ENCODE assay signal across 9 mouse cellular contexts in genomic region chr10:84758483-84759431, GRCm38 (mm10). TPM values are rescaled to one million over a fixed set of nuclear protein-coding genes. Genes with fewer than 3 reads are reported as not detected.
A peak's percentile ranks its signal among the peaks of the same experiment; 100 is the strongest.
DNase-seq lines count a peak whose midpoint lies in the region; ATAC-seq and TF ChIP-seq lines count a peak whose summit lies in the region.
"Had no signal": no experiment of that assay in that cellular context is flagged by ENCODE, and none has a peak within 500 bp of the region (broad histone marks: within the 10 kb centered on the region; RNA-seq: fewer than 3 reads in every experiment).

No protein-coding gene starts in this region.

- H3K27ac ChIP-seq in lung, embryonic 14.5 days (ENCODE audit: low read depth) = no peak overlapping the region
- no peak overlapping the region for H3K27ac ChIP-seq in embryonic facial prominence, embryonic 14.5 days (replicated peaks; ENCODE audit: low read depth, low read length)
- H3K27ac ChIP-seq in kidney, embryonic 14.5 days (ENCODE audit: low read depth, low read length) = no peak overlapping the region
- peak overlapping the region; percentile 77 for H3K27ac ChIP-seq in neural tube, embryonic 13.5 days (replicated peaks)
- H3K27ac ChIP-seq in thymus, adult 2 months (ENCODE audit: control insufficient read depth, insufficient read depth, low read length) = no peak overlapping the region
- no peak overlapping the region for H3K27ac ChIP-seq in gastrocnemius, adult 2 months

- H3K9me3 ChIP-seq in lung, embryonic 14.5 days (ENCODE audit: low read depth, low read length) = no peaks in the 10 kb centered on the region
- no peaks in the 10 kb centered on the region for H3K9me3 ChIP-seq in embryonic facial prominence, embryonic 14.5 days (ENCODE audit: control insufficient read depth, low read length)
- H3K9me3 ChIP-seq in kidney, embryonic 14.5 days (ENCODE audit: control insufficient read depth, low read length) = no peaks in the 10 kb centered on the region
- H3K9me3 ChIP-seq in neural tube, embryonic 13.5 days = no peaks in the 10 kb centered on the region

- peak overlapping the region; percentile 25; the same call in 1 of the 2 replicates for H3K4me2 ChIP-seq in lung, embryonic 14.5 days
- H3K4me2 ChIP-seq in embryonic facial prominence, embryonic 14.5 days (ENCODE audit: low read depth, low read length) = peak overlapping the region; percentile 62
- no peak overlapping the region; the same call in 1 of the 2 replicates for H3K4me2 ChIP-seq in kidney, embryonic 14.5 days (replicated peaks; ENCODE audit: low read depth, low read length)
- H3K4me2 ChIP-seq in neural tube, embryonic 13.5 days = peak overlapping the region; percentile 77

- H3K4me3 ChIP-seq in lung, embryonic 14.5 days (ENCODE audit: low read depth, low read length) = peak overlapping the region; percentile 9; the same call in 1 of the 2 replicates
- H3K4me3 ChIP-seq in embryonic facial prominence, embryonic 14.5 days (ENCODE audit: low read depth, low read length) = peak overlapping the region; percentile 40
- H3K4me3 ChIP-seq in kidney, embryonic 14.5 days (ENCODE audit: low read length) = peak overlapping the region; percentile 35
- H3K4me3 ChIP-seq in neural tube, embryonic 13.5 days = peak overlapping the region; percentile 47
- no peak overlapping the region for H3K4me3 ChIP-seq in thymus, adult 2 months (ENCODE audit: control insufficient read depth, insufficient read depth, low read length)
- H3K4me3 ChIP-seq in gastrocnemius, adult 2 months = no peak overlapping the region

- ATAC-seq in lung, embryonic 14.5 days (ENCODE audit: insufficient read depth) = no peak
- ATAC-seq in embryonic facial prominence, embryonic 14.5 days (ENCODE audit: low read depth) = no peak
- no peak for ATAC-seq in kidney, embryonic 14.5 days (ENCODE audit: low FRiP score, low TSS enrichment)
- ATAC-seq in neural tube, embryonic 13.5 days (ENCODE audit: low read depth) = no peak

- intact Hi-C loops in gastrocnemius, adult 2 months (cut with DNase I) = no loop called here

- TF ChIP-seq POLR2A in thymus, adult 2 months (IDR thresholded peaks at IDR 0.05; ENCODE audit: control insufficient read depth, extremely low read depth, insufficient read depth, low read length, poor library complexity) = no peak

- no peaks in the 10 kb centered on the region for H3K4me1 ChIP-seq in lung, embryonic 14.5 days (ENCODE audit: insufficient read depth)
- peaks cover 17% of the 10 kb centered on the region for H3K4me1 ChIP-seq in embryonic facial prominence, embryonic 14.5 days (ENCODE audit: control insufficient read depth, insufficient read depth, low read length)
- H3K4me1 ChIP-seq in kidney, embryonic 14.5 days (ENCODE audit: control insufficient read depth, insufficient read depth, low read length) = peaks cover 26% of the 10 kb centered on the region
- H3K4me1 ChIP-seq in neural tube, embryonic 13.5 days (replicated peaks) = peaks cover 77% of the 10 kb centered on the region
- 0 out of 2 replicates have a peak, but pooled peaks cover 5% of the 10 kb centered on the region for H3K4me1 ChIP-seq in thymus, adult 2 months (replicated peaks; ENCODE audit: control insufficient read depth, insufficient read depth, low read length)

- no peak overlapping the region for H3K9ac ChIP-seq in lung, embryonic 14.5 days
- H3K9ac ChIP-seq in embryonic facial prominence, embryonic 14.5 days (ENCODE audit: low read depth, low read length) = no peak overlapping the region
- H3K9ac ChIP-seq in kidney, embryonic 14.5 days (ENCODE audit: low read depth, low read length) = no peak overlapping the region
- H3K9ac ChIP-seq in neural tube, embryonic 13.5 days = peak overlapping the region; percentile 73

- no peaks in the 10 kb centered on the region for H3K36me3 ChIP-seq in lung, embryonic 14.5 days (ENCODE audit: insufficient read depth)
- no peaks in the 10 kb centered on the region for H3K36me3 ChIP-seq in embryonic facial prominence, embryonic 14.5 days (ENCODE audit: control insufficient read depth, insufficient read depth, low read length)
- H3K36me3 ChIP-seq in kidney, embryonic 14.5 days (ENCODE audit: control insufficient read depth, insufficient read depth, low read length) = no peaks in the 10 kb centered on the region
- no peaks in the 10 kb centered on the region for H3K36me3 ChIP-seq in neural tube, embryonic 13.5 days
- H3K36me3 ChIP-seq in thymus, adult 2 months (ENCODE audit: control insufficient read depth, insufficient read depth, low read length) = no peaks in the 10 kb centered on the region

- 2% methylated on average over 51 of the region's 51 CpGs for WGBS in lung, embryonic 14.5 days
- WGBS in embryonic facial prominence, embryonic 14.5 days = 2% methylated on average over 46 of the region's 51 CpGs
- under 1% methylated on average over 51 of the region's 51 CpGs for WGBS in kidney, embryonic 14.5 days
- 1% methylated on average over 51 of the region's 51 CpGs for WGBS in neural tube, embryonic 13.5 days
- 8% methylated on average over 51 of the region's 51 CpGs for WGBS in thymus, adult 2 months

- no peak for TF ChIP-seq CTCF in lung, embryonic 14.5 days (IDR thresholded peaks at IDR 0.05; ENCODE audit: low read depth)
- TF ChIP-seq CTCF in thymus, adult 2 months (IDR thresholded peaks at IDR 0.05; ENCODE audit: borderline replicate concordance, control insufficient read depth, extremely low read depth, insufficient read depth, low read length, poor library complexity) = no peak
- TF ChIP-seq CTCF in gastrocnemius, adult 2 months (IDR thresholded peaks at IDR 0.05) = no peak

- H3K27me3 ChIP-seq in lung, embryonic 14.5 days (ENCODE audit: insufficient read depth, low read length) = peaks cover 95% of the 10 kb centered on the region
- H3K27me3 ChIP-seq in embryonic facial prominence, embryonic 14.5 days (replicated peaks; ENCODE audit: control insufficient read depth, insufficient read depth, low read length) = peaks cover 93% of the 10 kb centered on the region
- H3K27me3 ChIP-seq in kidney, embryonic 14.5 days (ENCODE audit: control insufficient read depth, insufficient read depth, low read length) = peaks cover 86% of the 10 kb centered on the region
- H3K27me3 ChIP-seq in neural tube, embryonic 13.5 days = peaks cover 67% of the 10 kb centered on the region
- H3K27me3 ChIP-seq in thymus, adult 2 months (ENCODE audit: control insufficient read depth, insufficient read depth, low read length) = peaks cover 30% of the 10 kb centered on the region

- peak; percentile 30 for DNase-seq in lung, embryonic 14.5 days
- no peak for DNase-seq in lung, postnatal 10 days
- no peak for DNase-seq in embryonic facial prominence, embryonic 14.5 days (ENCODE audit: low spot score)
- DNase-seq in thymus, adult 2 months = no peak
- DNase-seq in urinary bladder, postnatal 14 days (ENCODE audit: low spot score) = no peak
- DNase-seq in gastrocnemius, adult 2 months = no peak

RNA-seq across cellular contexts. Expression of gene Rfx4, which starts 2.9 kb away (rescaled TPM):
- polyA plus RNA-seq in lung, embryonic 14.5 days (2014; fragmentation: Nextera tagmentation; extraction: Ambion mirVana) = not detected in 2 replicates
- polyA plus RNA-seq in embryonic facial prominence, embryonic 14.5 days (2014; fragmentation: Nextera tagmentation; extraction: Ambion mirVana) = 0.15 and 0.50 TPM in 2 replicates
- polyA plus RNA-seq in kidney, embryonic 14.5 days (2014; fragmentation: Nextera tagmentation; extraction: Ambion mirVana) = 0.17 and 0.19 TPM in 2 replicates
- polyA plus RNA-seq in neural tube, embryonic 13.5 days (2015; fragmentation: Nextera tagmentation; extraction: Ambion mirVana) = 21.8 and 22.7 TPM in 2 replicates
- polyA plus RNA-seq in thymus, adult 2 months (2012; rRNA removed) = 0.04 and 0.12 TPM in 2 replicates
- not detected for total RNA-seq in gastrocnemius, adult 2 months (2021)
- total RNA-seq: hematopoietic stem cell, adult 5-6 weeks had no signal

Comparison
In these comparisons a context has a peak if more than half of its experiments do, and no peak if none do; other contexts are left out.
1. H3K4me3 ChIP-seq: peak in lung, embryonic 14.5 days (single experiment), embryonic facial prominence, embryonic 14.5 days (single experiment), kidney, embryonic 14.5 days (single experiment) and neural tube, embryonic 13.5 days (single experiment); none in thymus, adult 2 months (single experiment) and gastrocnemius, adult 2 months (single experiment).
2. RNA of gene Rfx4, which starts 2.9 kb away (polyA plus RNA-seq): 21.8 to 22.7 TPM in neural tube, embryonic 13.5 days; 0.17 to 0.19 TPM in kidney, embryonic 14.5 days, 0.15 to 0.50 TPM in embryonic facial prominence, embryonic 14.5 days, 0.04 to 0.12 TPM in thymus, adult 2 months and not detected in lung, embryonic 14.5 days; every median in the first group is over 10 times any median in the second.